Mouse (Mus musculus) myocyte (in vitro differentiated cells): Measurements from ENCODE around the gene Prr15. TPM values are rescaled to one million over a fixed set of nuclear protein-coding genes. Genes with fewer than 3 reads are reported as not detected.

Experiments used
- H3K27me3 ChIP-seq: one replicate; pipeline ENCODE4 v1.6.1; 2011; ENCODE audit not compliant: control insufficient read depth, insufficient read depth, insufficient read length
- H3K36me3 ChIP-seq: one replicate; pipeline ENCODE4 v1.6.1; 2011; ENCODE audit not compliant: control insufficient read depth, insufficient read depth
- H3K4me2 ChIP-seq: one replicate; pipeline ENCODE4 v1.6.1; 2011; ENCODE audit warnings: low read depth, control low read depth
- H3K4me3 ChIP-seq: one replicate; pipeline ENCODE4 v1.5.1; 2011; ENCODE audit warnings: mild to moderate bottlenecking, control low read depth, moderate library complexity
- H3K79me2 ChIP-seq: one replicate; pipeline ENCODE4 v1.6.1; 2011; ENCODE audit not compliant: control insufficient read depth, insufficient read depth
- H3ac ChIP-seq: one replicate; pipeline ENCODE4 v1.6.1; 2011; ENCODE audit not compliant: control insufficient read depth, insufficient read length
- CEBPB ChIP-seq: IDR thresholded peaks from 2 replicates; pipeline ENCODE4 v1.6.1; 2011; ENCODE audit warnings: mild to moderate bottlenecking, moderate library complexity; ENCODE audit not compliant: poor library complexity, insufficient read depth, severe bottlenecking
- E2F4 ChIP-seq: IDR thresholded peaks from one replicate; pipeline ENCODE4 v1.6.1; 2011; ENCODE audit warnings: mild to moderate bottlenecking, control low read depth, moderate library complexity; ENCODE audit not compliant: insufficient read depth
- MAX ChIP-seq: IDR thresholded peaks from one replicate; pipeline ENCODE4 v1.6.1; 2011; ENCODE audit warnings: low read depth, mild to moderate bottlenecking, control low read depth
- MYOD1 ChIP-seq, 3 experiments: IDR thresholded peaks; one replicate each; pipeline ENCODE4 v1.6.1; 2011; ENCODE audit warnings: control low read depth in 2 of 3, low read depth in 2 of 3, mild to moderate bottlenecking in 2 of 3, moderate library complexity in 1 of 3; ENCODE audit not compliant: insufficient read length in 2 of 3, control insufficient read depth in 1 of 3
- MYOG ChIP-seq, 3 experiments: IDR thresholded peaks; one replicate each; pipeline ENCODE4 v1.6.1; 2011; ENCODE audit warnings: control low read depth in 2 of 3, low read depth in 2 of 3, mild to moderate bottlenecking in 2 of 3; ENCODE audit not compliant: insufficient read length in 2 of 3, control insufficient read depth in 1 of 3, insufficient read depth in 1 of 3
- POLR2A ChIP-seq: IDR thresholded peaks from one replicate; pipeline ENCODE4 v1.6.1; 2011; ENCODE audit warnings: low read depth, mild to moderate bottlenecking, control low read depth, moderate library complexity; ENCODE audit not compliant: insufficient read length
- POLR2AphosphoS2 ChIP-seq: IDR thresholded peaks from one replicate; pipeline ENCODE4 v1.6.1; 2011; ENCODE audit warnings: low read depth, control low read depth; ENCODE audit not compliant: insufficient read length
- REST ChIP-seq: IDR thresholded peaks from one replicate; pipeline ENCODE4 v1.6.1; 2011; ENCODE audit warnings: mild to moderate bottlenecking, control low read depth, moderate library complexity; ENCODE audit not compliant: insufficient read depth, insufficient read length
- SRF ChIP-seq: IDR thresholded peaks from one replicate; pipeline ENCODE4 v1.6.1; 2011; ENCODE audit warnings: low read depth; ENCODE audit not compliant: control insufficient read depth, insufficient read length
- TCF12 ChIP-seq: IDR thresholded peaks from one replicate; pipeline ENCODE4 v1.6.1; 2011; ENCODE audit warnings: mild to moderate bottlenecking, control low read depth; ENCODE audit not compliant: poor library complexity, insufficient read depth, severe bottlenecking
- TCF3 ChIP-seq: IDR thresholded peaks from one replicate; pipeline ENCODE4 v1.6.1; 2011; ENCODE audit warnings: low read depth, control low read depth; ENCODE audit not compliant: insufficient read length
- USF1 ChIP-seq: IDR thresholded peaks from one replicate; pipeline ENCODE4 v1.6.1; 2011; ENCODE audit warnings: low read depth, mild to moderate bottlenecking, control low read depth, moderate library complexity
- polyA plus RNA-seq: library from polyadenylated mRNA; unstranded; fragments of >200 nt; fragmentation: generic; extraction: Trizol; gene quantifications from one replicate; pipeline ENCODE4 v1.2.1, GENCODE M21; 2012; ENCODE audit warnings: missing spikeins

The Prr15 gene
- polyA plus RNA-seq, 1 experiment, result 0.11 TPM

- no peak overlapping the region for H3ac ChIP-seq
- no peaks in the 10 kb centered on the region for H3K36me3 ChIP-seq
- no peak overlapping the region for H3K4me2 ChIP-seq
- no peak for TF ChIP-seq CEBPB
- TF ChIP-seq MYOG (IDR thresholded peaks at IDR 0.05; ENCODE audit: control insufficient read depth in 1 of 3, insufficient read depth in 1 of 3, insufficient read length in 2 of 3, low read depth in 2 of 3), result no peak
- TF ChIP-seq SRF, result no peak
- no peak for TF ChIP-seq POLR2AphosphoS2
- no peak for TF ChIP-seq MAX
- no peak for TF ChIP-seq TCF3
- H3K4me3 ChIP-seq, result no peak overlapping the region
- no peaks in the 10 kb centered on the region for H3K79me2 ChIP-seq
- no peaks in the 10 kb centered on the region for H3K27me3 ChIP-seq
Measured at GRCm38 (mm10) chr6:54362526-54363324, 37.1 kb downstream of the Prr15 start.

GRCm38 (mm10) chr6:54364406-54365136, 38.9 kb downstream of the Prr15 start:
- H3K4me3 ChIP-seq, result no peak overlapping the region
- H3K4me2 ChIP-seq, result peak overlapping the region; percentile 31
- H3K27me3 ChIP-seq, result no peaks in the 10 kb centered on the region
- no peaks in the 10 kb centered on the region for H3K79me2 ChIP-seq
- TF ChIP-seq REST (no peak), POLR2A (no peak), E2F4 (no peak), MYOG (IDR thresholded peaks at IDR 0.05; ENCODE audit: control insufficient read depth in 1 of 3, insufficient read depth in 1 of 3, insufficient read length in 2 of 3, low read depth in 2 of 3) (no peak), TCF3 (no peak), SRF (no peak)
- H3ac ChIP-seq, result no peak overlapping the region
- H3K36me3 ChIP-seq, result no peaks in the 10 kb centered on the region

- H3K79me2 ChIP-seq, result no peaks in the 10 kb centered on the region
- no peak for TF ChIP-seq POLR2AphosphoS2
- no peak overlapping the region for H3ac ChIP-seq
- no peaks in the 10 kb centered on the region for H3K27me3 ChIP-seq
- no peak overlapping the region for H3K4me3 ChIP-seq
- no peaks in the 10 kb centered on the region for H3K36me3 ChIP-seq
- no peak overlapping the region for H3K4me2 ChIP-seq
Measured at GRCm38 (mm10) chr6:54366607-54367006, 41.0 kb downstream of the Prr15 start.

GRCm38 (mm10) chr6:54368071-54368470, 42.4 kb downstream of the Prr15 start:
- peak overlapping the region; percentile 28 for H3K4me2 ChIP-seq
- H3ac ChIP-seq, result no peak overlapping the region
- H3K36me3 ChIP-seq, result no peaks in the 10 kb centered on the region
- no peaks in the 10 kb centered on the region for H3K27me3 ChIP-seq
- no peaks in the 10 kb centered on the region for H3K79me2 ChIP-seq
- H3K4me3 ChIP-seq, result no peak overlapping the region
- TF ChIP-seq SRF (no peak), MYOG (IDR thresholded peaks at IDR 0.05; ENCODE audit: control insufficient read depth in 1 of 3, insufficient read depth in 1 of 3, insufficient read length in 2 of 3, low read depth in 2 of 3) (no peak), MYOD1 (IDR thresholded peaks at IDR 0.05; ENCODE audit: control insufficient read depth in 1 of 3, insufficient read length in 2 of 3, low read depth in 2 of 3) (no peak), USF1 (no peak), CEBPB (no peak)

GRCm38 (mm10) chr6:54369913-54370542, 44.4 kb downstream of the Prr15 start:
- Histone ChIP-seq H3K27me3 (no peaks in the 10 kb centered on the region), H3K36me3 (no peaks in the 10 kb centered on the region), H3K4me3 (no peak overlapping the region), H3K4me2 (peak overlapping the region; percentile 28), H3K79me2 (no peaks in the 10 kb centered on the region), H3ac (no peak overlapping the region)
- TF ChIP-seq CEBPB, result no peak
- no peak for TF ChIP-seq SRF
- peak; percentile 75 to 94 (median 76) for TF ChIP-seq MYOG (IDR thresholded peaks at IDR 0.05; ENCODE audit: control insufficient read depth in 1 of 3, insufficient read depth in 1 of 3, insufficient read length in 2 of 3, low read depth in 2 of 3)
- TF ChIP-seq USF1, result no peak
- TF ChIP-seq TCF12, result peak; percentile 92
- TF ChIP-seq POLR2A, result no peak
- TF ChIP-seq POLR2AphosphoS2, result no peak
- TF ChIP-seq TCF3, result peak; percentile 87
- peak; percentile 94 to 99 (median 99) for TF ChIP-seq MYOD1 (IDR thresholded peaks at IDR 0.05; ENCODE audit: control insufficient read depth in 1 of 3, insufficient read length in 2 of 3, low read depth in 2 of 3)
- no peak for TF ChIP-seq MAX
- TF ChIP-seq REST, result no peak
- no peak for TF ChIP-seq E2F4
